Mouse (Mus musculus): ENCODE results near the gene Serpina5.

The Serpina5 gene

DNA sequence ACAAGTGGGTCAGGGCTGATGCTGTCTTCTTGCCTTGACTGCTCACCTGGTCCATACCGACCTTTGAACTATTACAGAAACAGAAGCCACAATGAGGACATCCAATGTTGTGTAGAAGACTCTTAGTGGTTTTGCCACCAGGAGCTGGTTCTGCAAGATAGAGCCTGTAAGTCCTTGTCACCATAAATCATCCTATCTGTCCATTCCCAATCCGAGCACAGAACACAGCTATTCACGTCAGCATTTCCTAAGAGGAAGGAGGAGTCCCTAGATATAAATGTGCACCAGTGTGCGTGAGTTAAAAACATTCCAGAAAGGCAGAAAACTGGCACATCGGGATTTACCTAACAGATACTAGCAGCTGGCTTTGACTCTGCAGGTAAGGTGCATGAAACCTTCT lies 26.8 kb downstream of the Serpina5 start, which contains the start of gene Serpina3b:
Serpina3b (plus strand) TSS at position 301 of the 400 bp plus-strand sequence.
- DNase-seq (ENCODE audit: low read depth, low spot score), result no peak

DNA sequence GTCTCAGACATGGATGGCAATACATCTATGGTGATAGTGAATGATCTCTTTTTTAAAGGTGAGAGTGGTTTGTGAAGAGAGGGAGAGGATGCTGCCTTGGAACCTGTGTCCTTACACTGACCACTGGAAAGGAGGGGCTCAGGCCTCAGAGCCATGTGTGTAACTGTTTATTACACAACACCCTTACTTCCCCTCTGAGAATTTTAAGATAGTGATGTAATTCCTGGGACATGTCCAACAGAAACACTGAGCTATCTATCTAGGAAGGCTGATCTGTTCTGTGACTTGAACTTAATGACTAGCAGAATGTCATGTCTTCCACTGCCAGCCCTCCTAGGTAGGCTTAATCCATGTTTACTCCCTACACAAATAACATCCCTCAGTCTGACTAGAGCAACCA lies 30.1 kb downstream of the Serpina5 start:
- no peak for DNase-seq (ENCODE audit: low read depth, low spot score)

GRCm38 (mm10) chr12:104138216-104138615 lies 37.3 kb downstream of the Serpina5 start:
- no peak for DNase-seq (ENCODE audit: low read depth, low spot score)

GRCm38 (mm10) chr12:104140543-104141103 lies 39.7 kb downstream of the Serpina5 start:
- no peak for DNase-seq (ENCODE audit: low read depth, low spot score)

- DNase-seq (ENCODE audit: low read depth, low spot score), result no peak
Observed at GRCm38 (mm10) chr12:104141506-104141905, 40.6 kb downstream of the Serpina5 start.

- no peak for DNase-seq (ENCODE audit: low read depth, low spot score)
Observed at GRCm38 (mm10) chr12:104142427-104142826, 41.5 kb downstream of the Serpina5 start.

- DNase-seq (ENCODE audit: low read depth, low spot score), result no peak
Observed at GRCm38 (mm10) chr12:104143286-104143685, 42.4 kb downstream of the Serpina5 start.

GRCm38 (mm10) chr12:104145571-104145970 lies 44.7 kb downstream of the Serpina5 start:
- no peak for DNase-seq (ENCODE audit: low read depth, low spot score)

- DNase-seq (ENCODE audit: low read depth, low spot score), result no peak
Observed at GRCm38 (mm10) chr12:104151989-104152388, 51.1 kb downstream of the Serpina5 start.

DNA sequence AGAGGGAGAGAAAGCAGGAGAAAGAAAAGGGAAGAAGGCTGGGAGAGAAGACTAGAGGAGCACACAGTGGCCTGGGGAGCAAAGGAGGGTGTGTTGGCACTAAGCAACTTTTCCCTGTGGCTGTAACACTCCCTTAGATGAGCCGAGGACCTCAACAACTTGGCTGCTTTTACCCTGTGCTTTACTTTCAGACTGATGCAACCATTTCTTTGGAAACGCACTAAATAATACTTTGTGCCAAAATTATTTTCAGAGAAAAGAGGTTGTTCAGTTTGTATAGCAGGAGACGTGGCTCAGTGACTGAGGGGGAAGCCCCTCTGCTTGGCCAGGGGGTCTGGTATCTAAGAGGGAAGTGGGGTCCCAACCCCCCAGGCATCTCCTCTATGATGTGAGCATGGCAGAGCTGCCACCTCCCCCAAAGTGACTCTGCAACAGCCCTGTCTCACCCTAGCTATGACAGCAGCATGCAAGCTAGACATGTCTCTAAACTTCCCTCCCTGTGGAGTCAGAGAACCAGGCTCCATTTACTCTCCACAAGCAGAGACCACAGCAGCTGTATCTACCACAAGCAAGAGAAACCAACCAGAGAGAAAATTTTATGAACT lies 52.2 kb downstream of the Serpina5 start:
- no peak for DNase-seq (ENCODE audit: low read depth, low spot score)

- DNase-seq (ENCODE audit: low read depth, low spot score), result no peak
Observed at GRCm38 (mm10) chr12:104153656-104154055, 52.7 kb downstream of the Serpina5 start, which contains the start of gene Serpina3c. Gene Serpina3c (minus strand): TSS chr12:104153870.
